14 mouse cellular contexts compared by ENCODE assay signal in genomic region chr14:76526467-76526866, GRCm38 (mm10). TPM values are rescaled to one million over a fixed set of nuclear protein-coding genes. Genes with fewer than 3 reads are reported as not detected.
A peak's percentile ranks its signal among the peaks of the same experiment; 100 is the strongest.
DNase-seq lines count a peak whose midpoint lies in the region; ATAC-seq lines count a peak whose summit lies in the region.
"Had no signal": no experiment of that assay in that cellular context is flagged by ENCODE, and none has a peak within 500 bp of the region (broad histone marks: within the 10 kb centered on the region; RNA-seq: fewer than 3 reads in every experiment).

No protein-coding gene starts in this region.

- H3K27me3 ChIP-seq in liver, embryonic 15.5 days, result no peaks in the 10 kb centered on the region
- H3K27me3 ChIP-seq in heart, embryonic 10.5 days (ENCODE audit: insufficient read depth, poor library complexity, severe bottlenecking), result no peaks in the 10 kb centered on the region
- no peaks in the 10 kb centered on the region for H3K27me3 ChIP-seq in hindbrain, embryonic 16.5 days (replicated peaks; ENCODE audit: control insufficient read depth, insufficient read depth, low read length)
- no peaks in the 10 kb centered on the region for H3K27me3 ChIP-seq in hindbrain, embryonic 13.5 days

- H3K9ac ChIP-seq in liver, embryonic 15.5 days, result no peak overlapping the region
- no peak overlapping the region for H3K9ac ChIP-seq in hindbrain, embryonic 16.5 days (ENCODE audit: low read depth, low read length)
- H3K9ac ChIP-seq in hindbrain, embryonic 13.5 days, result no peak overlapping the region

- peaks cover 70% of the 10 kb centered on the region for H3K4me1 ChIP-seq in liver, embryonic 15.5 days (replicated peaks)
- H3K4me1 ChIP-seq in heart, embryonic 10.5 days, result peaks cover 45% of the 10 kb centered on the region
- no peaks in the 10 kb centered on the region for H3K4me1 ChIP-seq in hindbrain, embryonic 16.5 days (ENCODE audit: control insufficient read depth, insufficient read depth, low read depth, low read length)
- H3K4me1 ChIP-seq in hindbrain, embryonic 13.5 days (replicated peaks), result peaks cover 29% of the 10 kb centered on the region

- H3K9me3 ChIP-seq in liver, embryonic 15.5 days (replicated peaks), result no peaks in the 10 kb centered on the region
- H3K9me3 ChIP-seq in heart, embryonic 10.5 days, result no peaks in the 10 kb centered on the region
- no peaks in the 10 kb centered on the region for H3K9me3 ChIP-seq in hindbrain, embryonic 16.5 days (ENCODE audit: control insufficient read depth, low read length)
- H3K9me3 ChIP-seq in hindbrain, embryonic 13.5 days, result no peaks in the 10 kb centered on the region

- ATAC-seq in liver, embryonic 15.5 days (ENCODE audit: insufficient read depth), result no peak
- ATAC-seq in hindbrain, embryonic 16.5 days, result no peak; the same call in 1 of the 2 replicates
- no peak for ATAC-seq in hindbrain, embryonic 13.5 days (ENCODE audit: low FRiP score)

- no peaks in the 10 kb centered on the region for H3K36me3 ChIP-seq in liver, embryonic 15.5 days (replicated peaks)
- no peaks in the 10 kb centered on the region for H3K36me3 ChIP-seq in heart, embryonic 10.5 days
- H3K36me3 ChIP-seq in hindbrain, embryonic 16.5 days (ENCODE audit: control insufficient read depth, insufficient read depth, low read length), result 0 out of 2 replicates have a peak, but pooled peaks cover 3% of the 10 kb centered on the region
- no peaks in the 10 kb centered on the region for H3K36me3 ChIP-seq in hindbrain, embryonic 13.5 days
- H3K36me3 ChIP-seq: G1E had no signal

- H3K4me3 ChIP-seq in liver, embryonic 15.5 days (replicated peaks), result no peak overlapping the region
- no peak overlapping the region for H3K4me3 ChIP-seq in heart, embryonic 10.5 days
- H3K4me3 ChIP-seq in hindbrain, embryonic 16.5 days (ENCODE audit: low read length), result no peak overlapping the region
- no peak overlapping the region for H3K4me3 ChIP-seq in hindbrain, embryonic 13.5 days

- peak; percentile 64 for DNase-seq in adrenal gland, postnatal 10 days
- DNase-seq in adrenal gland, postnatal 4 days (ENCODE audit: low spot score in 2 of 2), result no peak
- no peak for DNase-seq in liver
- DNase-seq in heart, embryonic 10.5 days (ENCODE audit: low spot score), result no peak
- no peak for DNase-seq in urinary bladder, postnatal 4 days (ENCODE audit: low spot score in 2 of 2)
- DNase-seq: cerebellum, adult 18-20 months; kidney, postnatal 14 days; lung, adult 18-20 months; retina, postnatal 1 day; thymus, postnatal 4 days had no signal

- no peak overlapping the region for H3K4me2 ChIP-seq in liver, embryonic 15.5 days
- no peak overlapping the region for H3K4me2 ChIP-seq in hindbrain, embryonic 16.5 days (ENCODE audit: low read length)
- no peak overlapping the region for H3K4me2 ChIP-seq in hindbrain, embryonic 13.5 days

- 75% methylated on average over 6 of the region's 6 CpGs for WGBS in liver, embryonic 15.5 days (ENCODE audit: insufficient replicate concordance)
- 71% methylated on average over 6 of the region's 6 CpGs for WGBS in heart, embryonic 10.5 days
- WGBS in hindbrain, embryonic 16.5 days, result 83% methylated on average over 6 of the region's 6 CpGs
- 91% methylated on average over 6 of the region's 6 CpGs for WGBS in hindbrain, embryonic 13.5 days

- H3K27ac ChIP-seq in liver, embryonic 15.5 days (replicated peaks), result 0 out of 2 replicates have a peak overlapping the region, but pooled peaks have one; percentile 9
- H3K27ac ChIP-seq in heart, embryonic 10.5 days, result peak overlapping the region; percentile 85
- H3K27ac ChIP-seq in hindbrain, embryonic 16.5 days (ENCODE audit: low read depth, low read length), result no peak overlapping the region
- H3K27ac ChIP-seq in hindbrain, embryonic 13.5 days, result no peak overlapping the region

RNA-seq across cellular contexts. Expression of gene Serp2, which starts 30.2 kb away (rescaled TPM):
- 1 to 10 TPM; 7.2 to 9.6 TPM for total RNA-seq in adrenal gland, postnatal 10 days (2021)
- 10 to 100 TPM; 15.5 to 16.0 TPM for total RNA-seq in adrenal gland, postnatal 4 days (2021)
- 0.83 and 1.0 TPM in 2 replicates for polyA plus RNA-seq in liver, embryonic 15.5 days (2015; fragmentation: Nextera tagmentation; extraction: Ambion mirVana)
- polyA plus RNA-seq in heart, embryonic 10.5 days (2016; fragmentation: Nextera tagmentation; extraction: Ambion mirVana), result 25.3 and 27.0 TPM in 2 replicates
- 222 and 255 TPM in 2 replicates for polyA plus RNA-seq in hindbrain, embryonic 16.5 days (2015; fragmentation: Nextera tagmentation; extraction: Ambion mirVana)
- polyA plus RNA-seq in hindbrain, embryonic 13.5 days (2015; fragmentation: Nextera tagmentation; extraction: Ambion mirVana), result 128 and 133 TPM in 2 replicates
- total RNA-seq: G1E had no signal
- polyA plus RNA-seq: G1E had no signal

Comparison
In these comparisons a context has a peak if more than half of its experiments do, and no peak if none do; other contexts are left out.
1. H3K27ac ChIP-seq: peak in liver, embryonic 15.5 days (single experiment) and heart, embryonic 10.5 days (single experiment); none in hindbrain, embryonic 16.5 days (single experiment) and hindbrain, embryonic 13.5 days (single experiment).
2. RNA of gene Serp2, which starts 30.2 kb away (polyA plus RNA-seq): 222 to 255 TPM in hindbrain, embryonic 16.5 days, 128 to 133 TPM in hindbrain, embryonic 13.5 days and 25.3 to 27.0 TPM in heart, embryonic 10.5 days; 0.83 to 1.0 TPM in liver, embryonic 15.5 days; every median in the first group is over 10 times any median in the second.